Mouse (Mus musculus): ENCODE data around the gene Ppp1r26.
"Not testable (repeated sequence)": the region's sequence is repeated elsewhere in the genome, so short reads cannot be mapped to it uniquely, and the experiment has no call there.

The Ppp1r26 gene

GRCm38 (mm10) chr2:28445082-28445481 lies 1.5 kb upstream of the Ppp1r26 start:
- no peak for DNase-seq (ENCODE audit: low read depth, low spot score)

- DNase-seq (ENCODE audit: low read depth, low spot score): no peak
Observed at GRCm38 (mm10) chr2:28446181-28446514, 452 bp upstream of the Ppp1r26 start.

DNA sequence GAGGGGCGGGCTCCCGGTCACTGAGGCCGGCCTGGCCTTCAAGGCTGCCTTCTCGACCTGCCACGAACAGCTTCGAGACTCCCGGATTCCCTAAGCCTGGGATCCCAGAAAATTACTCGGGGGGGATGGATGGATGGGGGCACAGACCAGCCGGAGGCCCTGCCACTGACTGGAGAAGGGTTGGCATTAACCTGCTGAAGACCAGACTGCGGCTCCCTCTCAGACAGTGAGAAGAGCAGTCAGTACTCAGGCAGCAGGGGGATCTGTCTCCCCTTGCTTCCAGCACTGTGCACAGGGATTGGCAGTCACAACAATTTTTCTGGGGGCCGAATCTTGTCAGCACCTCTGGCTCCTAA lies 693 bp downstream of the Ppp1r26 start:
- DNase-seq (ENCODE audit: low read depth, low spot score): no peak

- no peak for DNase-seq (ENCODE audit: low read depth, low spot score)
Observed at GRCm38 (mm10) chr2:28451663-28452062, 5.1 kb downstream of the Ppp1r26 start.

- DNase-seq (ENCODE audit: low read depth, low spot score): no peak
Observed at GRCm38 (mm10) chr2:28453539-28453938, 6.9 kb downstream of the Ppp1r26 start.

- no peak for DNase-seq (ENCODE audit: low read depth, low spot score)
Observed at GRCm38 (mm10) chr2:28456616-28457015, 10.0 kb downstream of the Ppp1r26 start.

GRCm38 (mm10) chr2:28463919-28464318 lies 17.3 kb downstream of the Ppp1r26 start:
- DNase-seq (ENCODE audit: low read depth, low spot score): peak; percentile 81

GRCm38 (mm10) chr2:28464919-28465318 lies 18.3 kb downstream of the Ppp1r26 start:
- DNase-seq (ENCODE audit: low read depth, low spot score): no peak

DNA sequence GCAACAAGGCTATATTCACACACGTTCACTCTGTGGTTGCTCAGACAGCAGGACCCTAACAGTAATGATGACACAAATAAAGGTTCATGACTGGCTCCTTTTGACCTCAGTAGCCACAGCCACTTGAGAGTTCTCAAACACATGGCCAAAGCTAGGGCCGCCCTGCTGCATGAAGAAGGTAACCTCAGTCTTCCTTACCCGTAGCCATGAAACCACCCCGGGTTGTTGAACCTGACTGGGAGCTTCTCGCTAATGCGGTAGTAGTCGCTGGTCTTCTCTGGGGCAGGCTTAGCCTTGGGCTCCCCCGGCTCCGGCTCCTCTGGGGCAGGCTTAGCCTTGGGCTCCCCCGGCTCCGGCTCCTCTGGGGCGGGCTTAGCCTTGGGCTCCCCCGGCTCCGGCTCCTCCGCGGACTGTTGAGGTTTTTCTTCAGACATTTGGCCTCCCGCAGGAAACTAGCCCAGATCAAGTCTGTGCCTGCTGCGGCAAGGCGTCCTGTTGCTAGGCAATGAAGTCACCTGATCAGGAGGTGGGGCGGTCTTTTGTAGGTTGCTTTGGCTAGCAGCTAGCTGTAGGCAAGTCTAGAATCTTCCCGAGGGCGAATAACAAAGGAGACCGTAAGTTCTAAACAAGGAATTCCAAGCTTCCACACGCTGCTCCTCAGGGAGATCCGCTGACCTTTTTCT lies 19.4 kb downstream of the Ppp1r26 start, which contains the start of gene 1700007K13Rik:
TSS of gene 1700007K13Rik (minus strand) at position 497 of the 683 bp plus-strand sequence.
- DNase-seq (ENCODE audit: low read depth, low spot score): peak; percentile 24

GRCm38 (mm10) chr2:28467860-28468485 lies 21.4 kb downstream of the Ppp1r26 start, which contains the start of gene Mrps2:
Gene Mrps2, plus strand, starts transcription at chr2:28468066.
- peak; percentile 80 for DNase-seq (ENCODE audit: low read depth, low spot score)

- DNase-seq (ENCODE audit: low read depth, low spot score): peak; percentile 22
Observed at GRCm38 (mm10) chr2:28468486-28469225, 22.1 kb downstream of the Ppp1r26 start.

- DNase-seq (ENCODE audit: low read depth, low spot score): no peak
Observed at GRCm38 (mm10) chr2:28469461-28469860, 22.9 kb downstream of the Ppp1r26 start.

GRCm38 (mm10) chr2:28470591-28470990 lies 24.0 kb downstream of the Ppp1r26 start:
- DNase-seq (ENCODE audit: low read depth, low spot score): no peak

DNA sequence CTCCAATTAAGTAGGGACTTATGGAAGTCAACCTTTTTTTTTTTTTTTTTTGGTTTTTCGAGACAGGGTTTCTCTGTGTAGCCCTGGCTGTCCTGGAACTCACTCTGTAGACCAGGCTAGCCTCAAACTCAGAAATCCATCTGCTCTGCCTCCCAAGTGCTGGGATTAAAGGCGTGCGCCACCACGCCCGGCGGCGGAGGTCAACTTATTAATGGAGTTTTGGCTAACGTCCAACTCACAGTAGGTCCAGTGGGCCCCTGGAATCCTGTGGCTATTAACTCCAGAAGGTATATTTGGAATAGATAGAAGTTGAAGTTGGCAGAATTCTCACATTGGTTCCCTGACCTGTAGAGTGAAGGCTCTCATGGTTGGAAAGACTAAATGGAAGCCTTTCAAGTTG lies 25.4 kb downstream of the Ppp1r26 start:
- DNase-seq (ENCODE audit: low read depth, low spot score): not testable (repeated sequence)

DNA sequence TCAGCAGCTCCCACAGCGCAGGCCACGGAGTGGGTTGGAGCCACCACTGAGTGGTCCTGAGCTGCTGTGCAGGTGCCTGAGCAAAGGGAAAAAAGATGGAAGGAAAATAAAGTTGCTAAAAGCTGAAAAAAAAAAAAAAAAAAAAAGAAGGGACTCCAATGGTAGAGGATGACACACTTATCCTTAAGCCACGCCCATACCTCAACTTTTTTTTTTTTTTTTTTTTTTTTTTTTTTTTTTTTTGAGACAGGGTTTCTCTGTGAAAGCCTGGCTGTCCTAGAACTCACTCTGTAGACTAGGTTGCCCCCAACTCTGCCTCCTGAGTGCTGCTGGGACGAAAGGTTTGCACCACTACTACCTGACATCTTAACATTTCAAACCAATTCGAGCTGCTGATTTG lies 31.4 kb downstream of the Ppp1r26 start:
- not testable (repeated sequence) for DNase-seq (ENCODE audit: low read depth, low spot score)

DNA sequence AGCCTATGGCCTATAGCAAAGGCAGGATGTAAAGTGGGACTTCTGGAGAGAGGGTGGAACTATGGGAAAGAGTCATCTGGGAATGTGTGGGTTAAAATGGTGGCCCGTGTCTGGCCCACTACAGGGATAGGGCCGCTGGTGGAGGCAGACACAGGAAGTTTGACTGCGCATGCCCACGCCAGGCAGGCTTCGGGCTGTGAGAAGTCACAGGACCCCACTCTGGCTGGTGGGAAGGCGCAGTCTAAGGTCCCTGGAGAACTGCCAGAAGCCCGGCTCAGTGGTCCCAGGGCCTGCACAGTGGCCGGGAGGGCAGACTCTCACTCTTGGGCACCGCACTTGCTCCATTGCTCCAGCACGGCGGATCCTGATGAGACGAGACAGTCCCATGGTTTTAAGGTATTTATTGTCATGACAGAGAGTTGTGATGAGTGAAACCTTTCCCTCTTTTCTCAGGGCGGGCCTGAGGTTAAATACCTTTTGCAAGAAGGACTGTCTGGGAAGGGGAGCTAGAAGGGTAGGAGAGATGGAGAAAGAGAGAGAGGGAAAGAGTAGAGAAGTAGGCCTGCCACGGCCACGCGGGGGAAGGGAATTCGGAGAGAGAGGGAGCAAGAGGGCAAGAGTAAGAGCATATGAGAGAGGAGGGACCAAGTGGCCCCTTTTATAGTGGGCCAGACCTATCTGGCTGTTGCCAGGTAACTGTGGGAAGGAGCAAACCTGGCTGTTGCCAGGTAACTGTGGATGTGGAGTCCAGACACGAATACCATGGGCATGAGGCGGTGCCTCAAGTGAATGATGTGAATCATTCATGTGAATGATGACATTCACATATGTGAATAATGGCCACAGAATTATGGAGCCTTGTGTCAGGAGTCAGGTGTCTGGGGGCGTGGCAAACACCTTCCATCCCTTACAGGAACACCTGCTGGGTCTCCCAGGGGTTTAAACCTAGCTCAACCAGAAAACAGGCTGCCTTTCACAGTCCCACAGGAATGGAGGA lies 32.9 kb downstream of the Ppp1r26 start:
- DNase-seq (ENCODE audit: low read depth, low spot score): no peak

DNA sequence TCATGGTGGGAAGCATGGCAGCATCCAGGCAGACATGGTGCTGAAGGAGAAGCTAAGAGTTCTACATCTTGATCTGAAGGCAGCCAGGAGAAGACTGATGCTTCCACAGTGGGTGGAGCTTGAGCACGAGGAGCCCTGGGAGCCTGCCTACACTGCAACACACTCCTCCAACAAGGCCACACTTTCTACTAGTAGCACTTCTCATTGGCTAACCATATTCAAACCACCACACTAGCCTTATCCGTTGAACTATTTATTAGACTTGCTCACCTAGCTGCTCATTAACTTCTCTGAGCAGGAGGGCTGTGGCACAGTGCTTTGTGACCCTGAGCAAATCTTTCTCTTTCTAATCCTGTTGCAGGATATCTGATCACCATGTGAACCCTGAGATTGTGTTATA lies 37.3 kb downstream of the Ppp1r26 start:
- DNase-seq (ENCODE audit: low read depth, low spot score): no peak

DNA sequence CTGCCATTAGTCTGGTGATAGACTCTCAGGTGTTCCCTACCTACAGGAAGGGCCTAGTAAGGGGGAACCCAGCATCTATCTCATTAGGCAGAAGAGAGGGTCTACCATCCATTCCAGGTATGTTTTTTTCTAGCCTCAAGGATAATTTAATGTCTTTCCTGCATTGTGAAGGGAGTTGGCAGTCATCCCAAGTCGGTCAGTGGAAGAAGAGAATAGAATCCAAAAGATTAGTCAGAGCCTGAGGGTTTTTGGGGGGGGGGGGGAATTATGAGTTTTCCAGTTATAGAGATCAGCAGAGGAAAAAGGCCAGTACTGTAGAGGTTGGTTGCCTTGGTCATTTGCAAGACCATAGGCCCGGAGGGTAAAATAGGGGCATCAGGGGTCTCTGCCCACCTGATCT lies 47.9 kb downstream of the Ppp1r26 start:
- peak; percentile 67 for DNase-seq (ENCODE audit: low read depth, low spot score)

DNA sequence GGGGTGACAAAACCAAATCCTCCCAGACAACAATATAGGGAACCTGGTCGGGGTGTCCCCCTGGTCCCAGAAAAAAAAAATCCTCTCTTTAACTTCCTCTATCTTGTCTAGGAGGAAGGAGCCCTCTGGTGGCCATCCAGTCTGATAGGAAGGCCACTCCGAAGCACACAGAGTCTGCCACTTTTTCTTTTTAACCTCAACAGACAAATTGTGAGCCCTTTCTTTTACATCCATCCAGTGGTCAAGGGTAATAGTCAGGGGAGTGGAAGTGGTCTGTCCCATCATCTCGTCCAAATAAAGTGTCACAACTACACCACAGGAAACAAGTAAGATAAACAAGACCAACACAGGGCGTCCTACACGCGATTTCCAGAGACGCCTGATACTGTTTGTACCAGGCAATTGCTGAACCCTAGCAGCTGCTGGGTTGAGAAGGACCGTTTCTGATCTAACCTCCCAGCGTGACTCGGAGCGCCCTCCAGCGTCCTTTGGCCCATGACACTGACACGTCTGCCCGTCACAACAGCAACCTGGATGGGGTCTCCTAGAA lies 48.7 kb downstream of the Ppp1r26 start:
- peak; percentile 29 for DNase-seq (ENCODE audit: low read depth, low spot score)

GRCm38 (mm10) chr2:28495801-28496595 lies 49.4 kb downstream of the Ppp1r26 start:
- DNase-seq (ENCODE audit: low read depth, low spot score): no peak

Data from 3T3-L1 (cell line).